Mouse (Mus musculus): ENCODE data around the gene Ptms. TPM values are rescaled to one million over a fixed set of nuclear protein-coding genes. Genes with fewer than 3 reads are reported as not detected.

Gene Ptms
- polyA plus RNA-seq, 1 experiment, result 1,784 TPM

DNA sequence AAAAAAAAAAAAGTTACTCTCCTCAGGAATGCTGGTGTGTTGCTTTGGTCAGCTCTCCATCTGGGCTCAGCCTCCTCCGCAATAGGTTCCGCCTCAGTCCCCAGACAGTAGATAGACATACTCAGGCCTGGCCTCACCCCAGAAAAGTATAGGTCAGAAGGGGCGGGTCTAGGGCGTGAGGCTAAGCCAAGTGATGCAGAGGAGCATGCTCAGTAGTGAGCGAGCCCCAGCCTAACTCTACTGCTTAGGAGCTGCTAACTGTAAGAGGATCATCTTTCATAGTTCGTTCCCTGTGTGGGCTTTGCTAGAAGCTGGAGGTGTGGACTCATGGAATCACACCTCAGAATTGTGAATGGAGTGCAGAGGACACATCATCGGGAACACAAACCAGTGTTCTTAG lies 18.7 kb upstream of the Ptms start:
- H3K4me1 ChIP-seq (ENCODE audit: control insufficient read depth, insufficient read depth, insufficient read length, low read length), result peaks cover 15% of the 10 kb centered on the region
- peaks cover 35% of the 10 kb centered on the region for H3K36me3 ChIP-seq (ENCODE audit: control insufficient read depth, insufficient read depth, low read length)
- 78% methylated on average over 7 of the region's 7 CpGs for WGBS
- no peak overlapping the region for H3K27ac ChIP-seq (ENCODE audit: insufficient read depth, low read depth, low read length)
- TF ChIP-seq CTCF (IDR thresholded peaks at IDR 0.05; ENCODE audit: extremely low read depth, insufficient read length, insufficient replicate concordance, low read depth, low read length), result no peak
- no peak for TF ChIP-seq POLR2A (IDR thresholded peaks at IDR 0.05; ENCODE audit: low read depth, low read length)
- no peaks in the 10 kb centered on the region for H3K27me3 ChIP-seq (ENCODE audit: control insufficient read depth, insufficient read depth, low read length)
- no peak overlapping the region for H3K4me3 ChIP-seq (ENCODE audit: low read depth, low read length)

DNA sequence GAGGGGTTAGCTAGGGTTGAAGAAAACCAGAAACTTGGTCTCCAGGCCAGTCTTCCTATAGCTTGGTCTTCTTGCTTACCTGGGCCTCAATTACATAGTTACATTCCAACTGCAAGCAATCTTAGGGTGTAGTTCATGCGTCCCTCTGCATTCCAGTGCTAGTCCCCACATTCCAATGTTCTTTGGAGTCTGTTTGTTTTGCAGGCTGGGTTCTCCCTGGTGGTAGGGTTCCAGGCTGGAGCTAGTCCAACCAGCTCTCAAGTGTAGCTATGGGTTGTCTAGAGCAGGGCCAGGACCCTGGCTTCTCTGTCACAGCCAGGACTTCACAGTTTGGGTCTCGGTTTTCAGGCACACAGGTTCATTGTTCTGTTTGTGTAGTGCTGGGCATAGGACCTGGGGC lies 17.6 kb upstream of the Ptms start:
- Histone ChIP-seq H3K27ac (ENCODE audit: insufficient read depth, low read depth, low read length) (no peak overlapping the region), H3K36me3 (ENCODE audit: control insufficient read depth, insufficient read depth, low read length) (peaks cover 38% of the 10 kb centered on the region), H3K4me1 (ENCODE audit: control insufficient read depth, insufficient read depth, insufficient read length, low read length) (peaks cover 13% of the 10 kb centered on the region), H3K27me3 (ENCODE audit: control insufficient read depth, insufficient read depth, low read length) (no peaks in the 10 kb centered on the region), H3K4me3 (ENCODE audit: low read depth, low read length) (no peak overlapping the region)
- WGBS, result 65% methylated on average over 2 of the region's 2 CpGs
- TF ChIP-seq CTCF (IDR thresholded peaks at IDR 0.05; ENCODE audit: extremely low read depth, insufficient read length, insufficient replicate concordance, low read depth, low read length), result no peak
- no peak for TF ChIP-seq POLR2A (IDR thresholded peaks at IDR 0.05; ENCODE audit: low read depth, low read length)

DNA sequence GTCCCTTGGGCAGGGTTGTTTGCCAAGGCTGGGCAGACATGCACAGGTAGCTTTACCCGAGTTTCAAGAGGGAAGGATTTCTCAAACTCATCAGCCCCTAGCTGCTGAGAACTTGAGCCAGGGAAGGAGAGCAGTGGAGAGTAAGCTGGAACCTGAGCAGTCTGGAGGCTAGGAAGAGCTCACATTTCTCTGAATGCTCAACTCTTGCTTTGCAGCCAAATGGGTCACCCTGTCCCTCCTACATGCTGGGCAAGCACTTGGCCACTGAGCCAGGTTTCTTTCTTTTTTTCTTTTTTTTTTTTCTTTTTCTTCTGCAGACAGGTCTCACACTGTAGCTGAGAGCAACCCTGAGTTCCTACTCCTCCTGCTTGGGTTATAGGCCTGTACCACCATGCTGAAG lies 16.8 kb upstream of the Ptms start:
- WGBS, result 66% methylated on average over 1 of the region's 1 CpGs
- H3K27me3 ChIP-seq (ENCODE audit: control insufficient read depth, insufficient read depth, low read length), result no peaks in the 10 kb centered on the region
- TF ChIP-seq POLR2A (IDR thresholded peaks at IDR 0.05; ENCODE audit: low read depth, low read length) (no peak), CTCF (IDR thresholded peaks at IDR 0.05; ENCODE audit: extremely low read depth, insufficient read length, insufficient replicate concordance, low read depth, low read length) (no peak)
- H3K27ac ChIP-seq (ENCODE audit: insufficient read depth, low read depth, low read length), result no peak overlapping the region
- peaks cover 19% of the 10 kb centered on the region for H3K4me1 ChIP-seq (ENCODE audit: control insufficient read depth, insufficient read depth, insufficient read length, low read length)
- H3K4me3 ChIP-seq (ENCODE audit: low read depth, low read length), result no peak overlapping the region
- H3K36me3 ChIP-seq (ENCODE audit: control insufficient read depth, insufficient read depth, low read length), result peaks cover 38% of the 10 kb centered on the region

DNA sequence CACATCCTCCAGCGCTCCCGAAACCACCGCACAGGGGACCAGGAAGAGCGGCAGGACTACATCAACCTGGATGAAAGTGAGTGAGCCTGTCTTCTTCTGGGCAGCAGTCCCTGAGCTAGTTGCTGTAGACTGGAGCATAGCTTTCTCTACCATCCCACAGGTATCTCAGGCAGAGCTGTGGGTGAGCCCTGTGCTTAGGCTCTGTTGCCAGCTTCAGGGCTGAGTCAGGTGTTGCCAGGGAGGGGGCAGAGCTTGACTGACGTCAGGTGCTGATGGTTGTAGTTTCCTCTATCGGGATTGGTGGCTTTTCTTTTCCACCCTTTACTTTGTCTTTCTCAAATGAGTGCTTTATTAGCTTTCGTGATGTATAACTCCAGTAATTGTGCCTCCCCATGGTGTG lies 14.8 kb upstream of the Ptms start:
- WGBS, result 89% methylated on average over 7 of the region's 7 CpGs
- Histone ChIP-seq H3K4me1 (ENCODE audit: control insufficient read depth, insufficient read depth, insufficient read length, low read length) (peaks cover 18% of the 10 kb centered on the region), H3K36me3 (ENCODE audit: control insufficient read depth, insufficient read depth, low read length) (peaks cover 38% of the 10 kb centered on the region), H3K27me3 (ENCODE audit: control insufficient read depth, insufficient read depth, low read length) (no peaks in the 10 kb centered on the region), H3K4me3 (ENCODE audit: low read depth, low read length) (no peak overlapping the region), H3K27ac (ENCODE audit: insufficient read depth, low read depth, low read length) (no peak overlapping the region; the same call in 1 of the 2 replicates)
- no peak for TF ChIP-seq POLR2A (IDR thresholded peaks at IDR 0.05; ENCODE audit: low read depth, low read length)
- TF ChIP-seq CTCF (IDR thresholded peaks at IDR 0.05; ENCODE audit: extremely low read depth, insufficient read length, insufficient replicate concordance, low read depth, low read length), result no peak

DNA sequence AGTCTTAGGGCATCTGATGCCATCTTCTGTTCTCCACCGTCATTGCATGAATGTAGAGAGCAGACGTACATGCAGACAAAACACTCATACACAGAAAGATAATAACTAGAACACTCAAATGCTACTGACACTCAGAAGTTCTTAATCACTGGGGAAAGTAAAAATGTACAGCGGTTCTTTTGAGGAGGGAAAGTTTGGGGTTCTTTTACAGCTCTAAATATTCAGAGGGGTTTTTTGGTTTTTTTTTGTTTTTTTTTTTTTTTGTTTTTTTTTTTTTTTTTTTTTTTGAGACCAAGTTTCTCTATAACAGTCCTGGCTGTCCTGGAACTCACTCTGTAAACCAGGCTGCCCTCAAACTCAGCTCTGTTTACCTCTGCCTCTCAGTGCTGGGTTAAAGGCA lies 13.2 kb upstream of the Ptms start:
- TF ChIP-seq CTCF (IDR thresholded peaks at IDR 0.05; ENCODE audit: extremely low read depth, insufficient read length, insufficient replicate concordance, low read depth, low read length) (no peak), POLR2A (IDR thresholded peaks at IDR 0.05; ENCODE audit: low read depth, low read length) (no peak)
- Histone ChIP-seq H3K4me1 (ENCODE audit: control insufficient read depth, insufficient read depth, insufficient read length, low read length) (peaks cover 18% of the 10 kb centered on the region), H3K27ac (ENCODE audit: insufficient read depth, low read depth, low read length) (no peak overlapping the region), H3K36me3 (ENCODE audit: control insufficient read depth, insufficient read depth, low read length) (peaks cover 38% of the 10 kb centered on the region), H3K4me3 (ENCODE audit: low read depth, low read length) (no peak overlapping the region), H3K27me3 (ENCODE audit: control insufficient read depth, insufficient read depth, low read length) (no peaks in the 10 kb centered on the region)
- 92% methylated on average over 3 of the region's 3 CpGs for WGBS

DNA sequence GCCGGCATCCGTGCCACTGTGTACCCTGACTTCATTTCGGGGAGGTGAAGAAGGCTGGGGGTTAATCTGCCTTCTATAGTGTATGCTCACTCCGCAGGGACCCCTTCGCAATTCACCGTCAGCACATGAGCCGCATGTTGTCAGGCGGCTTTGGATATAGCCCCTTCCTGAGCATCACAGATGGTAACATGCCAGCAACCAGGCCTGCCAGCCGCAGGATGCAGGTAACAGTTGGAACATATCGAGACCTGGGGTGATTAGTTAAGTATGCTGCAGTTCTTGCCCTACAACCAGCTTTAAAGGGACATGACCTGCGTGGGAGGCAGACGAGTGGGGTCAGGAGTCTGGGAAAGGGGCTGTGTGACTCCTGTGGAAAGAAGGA lies 12.4 kb upstream of the Ptms start:
- peaks cover 18% of the 10 kb centered on the region for H3K4me1 ChIP-seq (ENCODE audit: control insufficient read depth, insufficient read depth, insufficient read length, low read length)
- peaks cover 35% of the 10 kb centered on the region for H3K36me3 ChIP-seq (ENCODE audit: control insufficient read depth, insufficient read depth, low read length)
- TF ChIP-seq CTCF (IDR thresholded peaks at IDR 0.05; ENCODE audit: extremely low read depth, insufficient read length, insufficient replicate concordance, low read depth, low read length) (no peak), POLR2A (IDR thresholded peaks at IDR 0.05; ENCODE audit: low read depth, low read length) (no peak)
- H3K4me3 ChIP-seq (ENCODE audit: low read depth, low read length), result peak overlapping the region; percentile 81
- H3K27ac ChIP-seq (ENCODE audit: insufficient read depth, low read depth, low read length), result peak overlapping the region; percentile 72
- WGBS, result 44% methylated on average over 12 of the region's 12 CpGs
- H3K27me3 ChIP-seq (ENCODE audit: control insufficient read depth, insufficient read depth, low read length), result no peaks in the 10 kb centered on the region

DNA sequence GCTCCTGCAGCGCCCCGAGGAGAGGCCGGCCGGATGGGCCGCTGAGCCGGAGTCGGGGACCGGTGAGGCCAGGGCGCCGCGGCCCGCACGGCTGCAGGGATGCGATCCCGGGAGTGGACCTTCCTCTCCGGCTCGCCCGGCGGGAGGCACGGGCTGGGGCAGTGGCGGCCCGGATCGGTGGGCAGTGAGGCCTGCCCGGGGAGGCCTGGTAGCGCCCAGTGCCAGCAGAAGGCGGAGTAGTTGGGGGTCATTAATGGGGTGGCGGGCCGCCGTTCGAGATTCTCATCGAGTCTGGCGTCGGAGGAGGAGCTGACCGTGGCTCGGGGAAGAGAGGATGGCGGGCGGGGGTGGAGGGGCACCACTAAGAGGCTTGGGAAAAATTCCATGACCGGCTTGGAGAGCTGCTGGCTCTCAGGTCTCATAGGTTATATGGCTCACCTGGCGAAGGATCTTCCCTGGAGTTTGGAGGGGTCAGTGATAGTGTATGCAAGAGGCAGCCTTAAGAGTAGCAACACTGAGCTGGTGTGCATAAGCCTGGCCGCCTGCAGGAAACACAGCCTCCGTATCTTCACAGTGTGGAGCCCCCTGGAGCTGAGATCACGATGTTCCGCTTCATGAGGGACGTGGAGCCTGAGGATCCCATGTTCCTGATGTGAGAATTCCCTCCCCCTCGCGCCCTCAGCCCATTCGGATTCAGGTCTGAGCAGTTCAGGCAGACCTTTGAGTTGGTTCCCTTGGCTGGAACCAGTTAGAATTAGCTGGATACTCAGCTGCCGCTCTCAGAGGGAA lies 11.8 kb upstream of the Ptms start:
- Histone ChIP-seq H3K36me3 (ENCODE audit: control insufficient read depth, insufficient read depth, low read length) (peaks cover 32% of the 10 kb centered on the region), H3K4me3 (ENCODE audit: low read depth, low read length) (peak overlapping the region; percentile 81), H3K27ac (ENCODE audit: insufficient read depth, low read depth, low read length) (peak overlapping the region; percentile 72), H3K27me3 (ENCODE audit: control insufficient read depth, insufficient read depth, low read length) (no peaks in the 10 kb centered on the region), H3K4me1 (ENCODE audit: control insufficient read depth, insufficient read depth, insufficient read length, low read length) (peaks cover 18% of the 10 kb centered on the region)
- TF ChIP-seq POLR2A (IDR thresholded peaks at IDR 0.05; ENCODE audit: low read depth, low read length), result no peak; the same call in 1 of the 2 replicates
- TF ChIP-seq CTCF (IDR thresholded peaks at IDR 0.05; ENCODE audit: extremely low read depth, insufficient read length, insufficient replicate concordance, low read depth, low read length), result peak; percentile 17; the same call in 1 of the 2 replicates
- 1% methylated on average over 48 of the region's 48 CpGs for WGBS

Data from small intestine, adult 2 months (tissue).